Mouse (Mus musculus): Measurements from ENCODE around the gene Rassf8. TPM values are rescaled to one million over a fixed set of nuclear protein-coding genes. Genes with fewer than 3 reads are reported as not detected.

The Rassf8 gene
- polyA plus RNA-seq (2012; fragmentation: generic; extraction: Trizol), result 10 to 100 TPM in 1 of 2 experiments, 1 to 10 TPM in 1; 1.0 to 11.3 TPM

GRCm38 (mm10) chr6:145746132-145746849 lies at the start of gene Rassf8:
TSS of gene Rassf8 (plus strand) at chr6:145746748.

GRCm38 (mm10) chr6:145865289-145865885 lies 118.8 kb downstream of the Rassf8 start, which contains the start of gene Bhlhe41:
TSS of gene Bhlhe41 (minus strand) at chr6:145865558.

Other genes with a start within 250 kb of the Rassf8 start
- gene Lmntd1, start 132.4 kb upstream of the Rassf8 start, polyA plus RNA-seq (2012; fragmentation: generic; extraction: Trizol), result not detected
- gene Tuba3b, start 131.0 kb upstream of the Rassf8 start, polyA plus RNA-seq (2012; fragmentation: generic; extraction: Trizol), result not detected
- gene Bhlhe41, start 118.8 kb downstream of the Rassf8 start, polyA plus RNA-seq (2012; fragmentation: generic; extraction: Trizol), result 1 to 10 TPM in 1 of 2 experiments, under 1 TPM in 1; 0.55 to 1.7 TPM
- gene Sspn, start 184.9 kb downstream of the Rassf8 start, polyA plus RNA-seq (2012; fragmentation: generic; extraction: Trizol), result 10 to 100 TPM in 1 of 2 experiments, under 1 TPM in 1; 0.62 to 11.8 TPM

Measured in C3H10T1/2 (cell line).